Mouse (Mus musculus) granulocyte monocyte progenitor cell, adult 5-6 weeks (primary cell): ENCODE measurements around the gene Irak2. TPM values are rescaled to one million over a fixed set of nuclear protein-coding genes. Genes with fewer than 3 reads are reported as not detected.

Experiments
- ATAC-seq: replicated peaks from 2 replicates; pipeline ENCODE4 v1.8.0; 2016; ENCODE audit warnings: mild to moderate bottlenecking, moderate TSS enrichment, inconsistent platforms; ENCODE audit not compliant: poor library complexity, severe bottlenecking
- total RNA-seq, 2 experiments: library from RNA; stranded (forward) in 1 of 2; stranded (reverse) in 1 of 2; fragments of 200-712, 200-1000 nt in 1 of 2; fragments of >200 nt in 1 of 2; fragmentation: Nextera tagmentation in 1 of 2; gene quantifications; 2 replicates each; pipeline ENCODE4 v1.2.3; 2014 to 2017

Gene Irak2
- total RNA-seq, 2 experiments from 2014 or later, result 6.4 to 6.7 TPM

- no peak for ATAC-seq
Measured at GRCm38 (mm10) chr6:113743111-113743510, 104.8 kb downstream of the Irak2 start.

Other genes starting within 250 kb of the Irak2 start
- gene Ttll3, start 249.2 kb upstream of the Irak2 start, total RNA-seq (2014; fragmentation: Nextera tagmentation), result 1.5 and 3.1 TPM in 2 replicates
- gene Ttll3, start 249.2 kb upstream of the Irak2 start, total RNA-seq (2017), result 0.26 and 1.8 TPM in 2 replicates
- gene Rpusd3, start 219.1 kb upstream of the Irak2 start, total RNA-seq (2014; fragmentation: Nextera tagmentation), result 10.8 and 15.3 TPM in 2 replicates
- 11.2 and 18.9 TPM in 2 replicates for gene Rpusd3, start 219.1 kb upstream of the Irak2 start, total RNA-seq (2017)
- not detected in 2 replicates for gene Cidec, start 202.7 kb upstream of the Irak2 start, total RNA-seq (2014; fragmentation: Nextera tagmentation)
- not detected in 2 replicates for gene Cidec, start 202.7 kb upstream of the Irak2 start, total RNA-seq (2017)
- gene Jagn1, start 195.9 kb upstream of the Irak2 start, total RNA-seq (2014; fragmentation: Nextera tagmentation), result 53.5 and 73.6 TPM in 2 replicates
- 23.2 and 28.3 TPM in 2 replicates for gene Jagn1, start 195.9 kb upstream of the Irak2 start, total RNA-seq (2017)
- not detected in 2 replicates for gene Il17re, start 180.0 kb upstream of the Irak2 start, total RNA-seq (2014; fragmentation: Nextera tagmentation)
- gene Il17re, start 180.0 kb upstream of the Irak2 start, total RNA-seq (2017), result 0.31 and 0.43 TPM in 2 replicates
- not detected in 2 replicates for gene Il17rc, start 167.0 kb upstream of the Irak2 start, total RNA-seq (2014; fragmentation: Nextera tagmentation)
- gene Il17rc, start 167.0 kb upstream of the Irak2 start, total RNA-seq (2017), result not detected in 2 replicates
- gene Creld1, start 155.2 kb upstream of the Irak2 start, total RNA-seq (2014; fragmentation: Nextera tagmentation), result 15.3 and 17.8 TPM in 2 replicates
- 6.7 and 9.4 TPM in 2 replicates for gene Creld1, start 155.2 kb upstream of the Irak2 start, total RNA-seq (2017)
- gene Prrt3, start 136.5 kb upstream of the Irak2 start, total RNA-seq (2014; fragmentation: Nextera tagmentation), result not detected in 2 replicates
- not detected in 2 replicates for gene Prrt3, start 136.5 kb upstream of the Irak2 start, total RNA-seq (2017)
- gene Emc3, start 106.8 kb upstream of the Irak2 start, total RNA-seq (2014; fragmentation: Nextera tagmentation), result 47.4 and 48.0 TPM in 2 replicates
- 38.7 and 41.8 TPM in 2 replicates for gene Emc3, start 106.8 kb upstream of the Irak2 start, total RNA-seq (2017)
- gene Fancd2, start 106.8 kb upstream of the Irak2 start, total RNA-seq (2014; fragmentation: Nextera tagmentation), result 23.8 and 27.4 TPM in 2 replicates
- gene Fancd2, start 106.8 kb upstream of the Irak2 start, total RNA-seq (2017), result 28.2 and 33.2 TPM in 2 replicates
- not detected in 2 replicates for gene Fancd2os, start 37.8 kb upstream of the Irak2 start, total RNA-seq (2014; fragmentation: Nextera tagmentation)
- not detected in 2 replicates for gene Fancd2os, start 37.8 kb upstream of the Irak2 start, total RNA-seq (2017)
- 223 and 247 TPM in 2 replicates for gene Brk1, start 33.7 kb upstream of the Irak2 start, total RNA-seq (2014; fragmentation: Nextera tagmentation)
- 96.6 and 108 TPM in 2 replicates for gene Brk1, start 33.7 kb upstream of the Irak2 start, total RNA-seq (2017)
- gene Vhl, start 14.5 kb upstream of the Irak2 start, total RNA-seq (2014; fragmentation: Nextera tagmentation), result 15.7 and 24.6 TPM in 2 replicates
- gene Vhl, start 14.5 kb upstream of the Irak2 start, total RNA-seq (2017), result 11.0 and 11.3 TPM in 2 replicates
- gene Tatdn2, start 58.6 kb downstream of the Irak2 start, total RNA-seq (2014; fragmentation: Nextera tagmentation), result 32.5 and 43.1 TPM in 2 replicates
- 111 and 115 TPM in 2 replicates for gene Tatdn2, start 58.6 kb downstream of the Irak2 start, total RNA-seq (2017)
- gene Ghrl, start 81.4 kb downstream of the Irak2 start, total RNA-seq (2014; fragmentation: Nextera tagmentation), result not detected in 2 replicates
- 3.2 TPM in 1 of 2 replicates, not detected in the other for gene Ghrl, start 81.4 kb downstream of the Irak2 start, total RNA-seq (2017)
- gene Sec13, start 102.3 kb downstream of the Irak2 start, total RNA-seq (2014; fragmentation: Nextera tagmentation), result 141 and 145 TPM in 2 replicates
- gene Sec13, start 102.3 kb downstream of the Irak2 start, total RNA-seq (2017), result 161 and 217 TPM in 2 replicates